ENCODE assay signal across 21 mouse cellular contexts in genomic region chr5:17021636-17022035, GRCm38 (mm10).
"Had no signal": no experiment of that assay in that cellular context is flagged by ENCODE, and none has a peak within 500 bp of the region (broad histone marks: within the 10 kb centered on the region; RNA-seq: fewer than 3 reads in every experiment).

No protein-coding gene starts in this region.

- DNase-seq: kidney, postnatal 25 days; layer of hippocampus, adult 9-11 months; liver; liver, embryonic 13.5 days; lung, adult 2 months; lung, postnatal 14 days; retina, postnatal 1 day; right cerebral cortex, postnatal 25 days; thymus, adult 2 months; thymus, postnatal 14 days; thymus, postnatal 4 days had no signal

- H3K27me3 ChIP-seq: limb, embryonic 13.5 days; liver, embryonic 13.5 days; megakaryocyte, embryonic 14.5 days; midbrain, embryonic 13.5 days; neural tube, embryonic 13.5 days had no signal

- H3K9me3 ChIP-seq: limb, embryonic 10.5 days; limb, embryonic 13.5 days; liver, embryonic 13.5 days; megakaryocyte, embryonic 14.5 days; midbrain, embryonic 10.5 days; midbrain, embryonic 13.5 days; neural tube, embryonic 13.5 days had no signal

- H3K9ac ChIP-seq: limb, embryonic 13.5 days; liver, embryonic 13.5 days; midbrain, embryonic 13.5 days; neural tube, embryonic 13.5 days had no signal

- ATAC-seq: midbrain, embryonic 13.5 days; midbrain, embryonic 16.5 days had no signal

- H3K4me3 ChIP-seq: layer of hippocampus, adult 2 months; limb, embryonic 10.5 days; limb, embryonic 13.5 days; liver, embryonic 13.5 days; megakaryocyte, embryonic 14.5 days; midbrain, embryonic 10.5 days; midbrain, embryonic 13.5 days; myocyte; neural tube, embryonic 13.5 days had no signal

- H3K4me2 ChIP-seq: limb, embryonic 13.5 days; liver, embryonic 13.5 days; midbrain, embryonic 13.5 days; neural tube, embryonic 13.5 days had no signal

- H3K27ac ChIP-seq: kidney, postnatal 0 days; layer of hippocampus, adult 2 months; limb, embryonic 10.5 days; limb, embryonic 13.5 days; liver, embryonic 13.5 days; midbrain, embryonic 10.5 days; midbrain, embryonic 13.5 days; neural tube, embryonic 13.5 days had no signal

- H3K4me1 ChIP-seq: limb, embryonic 10.5 days; limb, embryonic 13.5 days; liver, embryonic 13.5 days; megakaryocyte, embryonic 14.5 days; midbrain, embryonic 10.5 days; midbrain, embryonic 13.5 days; neural tube, embryonic 13.5 days had no signal

- H3K36me3 ChIP-seq: limb, embryonic 10.5 days; limb, embryonic 13.5 days; liver, embryonic 13.5 days; midbrain, embryonic 10.5 days; midbrain, embryonic 13.5 days; neural tube, embryonic 13.5 days had no signal
